ENCODE assay signal across 8 mouse cellular contexts in genomic region chr16:17508546-17509239, GRCm38 (mm10). TPM values are rescaled to one million over a fixed set of nuclear protein-coding genes. Genes with fewer than 3 reads are reported as not detected.
A peak's percentile ranks its signal among the peaks of the same experiment; 100 is the strongest.
DNase-seq lines count a peak whose midpoint lies in the region; ATAC-seq and TF ChIP-seq lines count a peak whose summit lies in the region.

Lztr1 (plus strand) TSS chr16:17508688.

- H3K4me3 ChIP-seq in gastrocnemius, adult 2 months = peak within 1 kb of the TSS; percentile 90
- H3K4me3 ChIP-seq in hindbrain, postnatal 0 days (ENCODE audit: low read length) = peak within 1 kb of the TSS; percentile 83
- peak within 1 kb of the TSS; percentile 60 for H3K4me3 ChIP-seq in left cerebral cortex, adult 2 months

- H3K4me1 ChIP-seq in hindbrain, postnatal 0 days (ENCODE audit: insufficient read depth, low read length) = peaks cover 13% of the 10 kb centered on the region

- peak within 1 kb of the TSS; percentile 85 for H3K9ac ChIP-seq in hindbrain, postnatal 0 days (replicated peaks; ENCODE audit: low read length)

- H3K9me3 ChIP-seq in hindbrain, postnatal 0 days (ENCODE audit: low read length) = no peaks in the 10 kb centered on the region

- ATAC-seq in hindbrain, postnatal 0 days = peak; percentile 96
- peak; percentile 98 for ATAC-seq in megakaryocyte, adult 5-6 weeks (ENCODE audit: poor library complexity, severe bottlenecking)

- peak; percentile 9; the same call in 1 of the 2 replicates for TF ChIP-seq CTCF in gastrocnemius, adult 2 months (IDR thresholded peaks at IDR 0.05)
- TF ChIP-seq CTCF in hindbrain, postnatal 0 days (IDR thresholded peaks at IDR 0.05; ENCODE audit: low read depth) = peak; percentile 35; the same call in 1 of the 2 replicates
- TF ChIP-seq CTCF in left cerebral cortex, adult 2 months (IDR thresholded peaks at IDR 0.05) = no peak; the same call in none of the 2 replicates

- intact Hi-C loops in gastrocnemius, adult 2 months (cut with DNase I) = loop anchor here (2.0 kb wide), 1 partner anchor 22 kb away; the partner anchor contains the start of gene Thap7
- intact Hi-C loops in left cerebral cortex, adult 2 months (cut with DNase I) = loop anchor here (5.0 kb wide), 1 partner anchor 36 kb away; no protein-coding TSS in a partner anchor

- H3K4me2 ChIP-seq in hindbrain, postnatal 0 days (ENCODE audit: low read depth, low read length) = peak within 1 kb of the TSS; percentile 84

- H3K27me3 ChIP-seq in hindbrain, postnatal 0 days (ENCODE audit: insufficient read depth, low read length) = no peaks in the 10 kb centered on the region

- WGBS in hindbrain, postnatal 0 days = under 1% methylated on average over 50 of the region's 50 CpGs

- H3K27ac ChIP-seq in gastrocnemius, adult 2 months = peak within 1 kb of the TSS; percentile 95
- peak within 1 kb of the TSS; percentile 93 for H3K27ac ChIP-seq in hindbrain, postnatal 0 days
- peak within 1 kb of the TSS; percentile 98 for H3K27ac ChIP-seq in left cerebral cortex, adult 2 months

- peaks cover 15% of the 10 kb centered on the region for H3K36me3 ChIP-seq in hindbrain, postnatal 0 days (ENCODE audit: insufficient read depth, low read length)

- peak; percentile 77 for DNase-seq in WW6 (ENCODE audit: low read depth, low spot score)
- peak; percentile 70 to 86 for DNase-seq in cerebellum, postnatal 4 days (ENCODE audit: low spot score in 2 of 2)
- peak; percentile 93 for DNase-seq in gastrocnemius, adult 2 months
- peak; percentile 95 for DNase-seq in hindbrain, postnatal 0 days (ENCODE audit: low spot score)
- peak; percentile 88 for DNase-seq in left cerebral cortex, adult 2 months (ENCODE audit: extremely low spot score in 1 of 2, low spot score in 2 of 2)
- DNase-seq in right cerebral cortex, adult 2 months (ENCODE audit: low spot score in 2 of 2) = peak; percentile 88 to 96
- peak; percentile 89 for DNase-seq in urinary bladder, postnatal 14 days (ENCODE audit: low spot score)

RNA-seq across cellular contexts. Expression of gene Lztr1, which starts in this region (rescaled TPM):
- 10 to 100 TPM; 25.2 to 25.9 TPM for total RNA-seq in gastrocnemius, adult 2 months (2021)
- 191 and 279 TPM in 2 replicates for total RNA-seq in hindbrain, postnatal 0 days (2014; rRNA removed)
- 82.2 and 89.8 TPM in 2 replicates for polyA plus RNA-seq in hindbrain, postnatal 0 days (2015; fragmentation: Nextera tagmentation; extraction: Ambion mirVana)
- 100 to 1,000 TPM; 182 to 193 TPM for total RNA-seq in left cerebral cortex, adult 2 months (2021)
- 19.2 and 27.7 TPM in 2 replicates for total RNA-seq in megakaryocyte, adult 5-6 weeks (2015)
- 38.1 and 49.8 TPM in 2 replicates for total RNA-seq in megakaryocyte, adult 5-6 weeks (2017)

Comparison
In these comparisons a context has a peak if more than half of its experiments do, and no peak if none do; other contexts are left out.
1. Peak in every context shown above with its lines: DNase-seq, ATAC-seq, H3K4me3 ChIP-seq and H3K27ac ChIP-seq.